In genomic region chr1:23214462-23215158, GRCm38 (mm10) we compare ENCODE assay signal across 8 mouse cellular contexts.
DNase-seq lines count a peak whose midpoint lies in the region; ATAC-seq and TF ChIP-seq lines count a peak whose summit lies in the region.
"Had no signal": no experiment of that assay in that cellular context is flagged by ENCODE, and none has a peak within 500 bp of the region (broad histone marks: within the 10 kb centered on the region; RNA-seq: fewer than 3 reads in every experiment).

No protein-coding gene starts in this region.

- TF ChIP-seq CTCF in C2C12 (IDR thresholded peaks at IDR 0.05; ENCODE audit: control insufficient read depth, insufficient read depth, insufficient read length) = peak; percentile 6

- no peaks in the 10 kb centered on the region for H3K27me3 ChIP-seq in kidney, embryonic 16.5 days (ENCODE audit: insufficient read depth, low read length)
- no peaks in the 10 kb centered on the region for H3K27me3 ChIP-seq in C2C12 (ENCODE audit: control insufficient read depth, insufficient read depth, insufficient read length)

- H3K9me3 ChIP-seq in kidney, embryonic 16.5 days (ENCODE audit: low read length) = no peaks in the 10 kb centered on the region

- no peak overlapping the region for H3ac ChIP-seq in C2C12 (ENCODE audit: control insufficient read depth, insufficient read length, low read depth)

- H3K79me2 ChIP-seq in C2C12 (ENCODE audit: control insufficient read depth, insufficient read depth) = no peaks in the 10 kb centered on the region

- 0 out of 2 replicates have a peak, but pooled peaks cover 3% of the 10 kb centered on the region for H3K4me1 ChIP-seq in kidney, embryonic 16.5 days (ENCODE audit: insufficient read depth, low read length)

- no peak overlapping the region for H3K4me2 ChIP-seq in kidney, embryonic 16.5 days (replicated peaks; ENCODE audit: low read depth, low read length)

- 68% methylated on average over 13 of the region's 13 CpGs for WGBS in kidney, embryonic 16.5 days

- H3K79me3 ChIP-seq in C2C12 (ENCODE audit: low read depth) = no peaks in the 10 kb centered on the region

- H3K4me3 ChIP-seq in kidney, embryonic 16.5 days (ENCODE audit: low read length) = no peak overlapping the region
- H3K4me3 ChIP-seq in C2C12 (ENCODE audit: insufficient read depth, poor library complexity, severe bottlenecking) = no peak overlapping the region

- H3K36me3 ChIP-seq in kidney, embryonic 16.5 days (ENCODE audit: insufficient read depth, low read length) = no peaks in the 10 kb centered on the region
- no peaks in the 10 kb centered on the region for H3K36me3 ChIP-seq in C2C12 (ENCODE audit: control insufficient read depth, insufficient read depth)

- H3K9ac ChIP-seq in kidney, embryonic 16.5 days (replicated peaks; ENCODE audit: low read length) = no peak overlapping the region

- no peak for ATAC-seq in kidney, embryonic 16.5 days (ENCODE audit: low FRiP score, low TSS enrichment)

- DNase-seq in kidney, adult 18-20 months = peak; percentile 7
- DNase-seq in Muller cell, postnatal 12 days (ENCODE audit: inconsistent ontology term) = peak; percentile 35
- DNase-seq in kidney, postnatal 36 days = peak; percentile 44 to 45
- no peak for DNase-seq in thymus, postnatal 10 days (ENCODE audit: low spot score in 2 of 2)
- no peak for DNase-seq in spleen, postnatal 10 days (ENCODE audit: low spot score in 2 of 2)
- DNase-seq: cerebellum, adult 2 months had no signal

- H3K27ac ChIP-seq in kidney, embryonic 16.5 days (ENCODE audit: low read length) = no peak overlapping the region

TF ChIP-seq in C2C12, 6 proteins besides CTCF, POLR2A, EP300 and RAD21:
- TF ChIP-seq MAX (IDR thresholded peaks at IDR 0.05) = no peak
- TF ChIP-seq MYOD1 (IDR thresholded peaks at IDR 0.05; ENCODE audit: control insufficient read depth, insufficient read length, low read depth) = peak; percentile 84
- no peak for TF ChIP-seq USF1 (IDR thresholded peaks at IDR 0.05; ENCODE audit: low read depth)
- no peak for TF ChIP-seq MYOG (IDR thresholded peaks at IDR 0.05; ENCODE audit: control insufficient read depth, extremely low read depth, insufficient read length)

Comparison
In these comparisons a context has a peak if more than half of its experiments do, and no peak if none do; other contexts are left out.
1. DNase-seq: peak in kidney, adult 18-20 months (single experiment), Muller cell, postnatal 12 days (single experiment) and kidney, postnatal 36 days (2 of 2); none in thymus, postnatal 10 days (0 of 2) and spleen, postnatal 10 days (0 of 2).